17 mouse cellular contexts compared by ENCODE assay signal in the genomic region with DNA sequence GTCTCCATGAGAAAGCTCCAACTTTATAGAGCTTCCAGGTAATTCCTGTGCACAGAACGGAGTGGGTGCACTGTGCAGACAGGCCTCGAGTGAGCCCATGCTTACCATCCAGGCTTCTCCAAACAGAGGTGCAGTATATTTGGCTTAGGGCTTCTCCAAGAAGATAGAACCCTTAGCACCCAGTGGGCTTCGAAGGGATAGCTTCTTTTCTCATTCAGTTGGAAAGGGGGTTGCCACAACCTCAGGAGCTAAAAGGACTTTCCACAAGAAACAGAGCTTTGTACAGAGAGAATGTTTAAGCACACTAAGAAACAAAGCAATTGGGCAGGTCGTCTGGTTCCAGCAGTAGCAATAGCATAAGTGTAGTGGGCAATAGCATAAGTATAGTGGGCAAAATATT.
"Had no signal": no experiment of that assay in that cellular context is flagged by ENCODE, and none has a peak within 500 bp of the region (broad histone marks: within the 10 kb centered on the region; RNA-seq: fewer than 3 reads in every experiment).

No protein-coding gene starts in this region.

- H3K36me3 ChIP-seq: lung, embryonic 15.5 days; midbrain, embryonic 13.5 days; midbrain, embryonic 15.5 days; neural tube, embryonic 12.5 days; stomach, embryonic 15.5 days had no signal

- H3K9ac ChIP-seq: liver, embryonic 14.5 days; lung, embryonic 15.5 days; midbrain, embryonic 13.5 days; midbrain, embryonic 15.5 days; neural tube, embryonic 12.5 days; stomach, embryonic 15.5 days had no signal

- H3K4me3 ChIP-seq: lung, embryonic 15.5 days; megakaryocyte, embryonic 14.5 days; midbrain, embryonic 13.5 days; midbrain, embryonic 15.5 days; neural tube, embryonic 12.5 days; stomach, embryonic 15.5 days had no signal

- H3K27ac ChIP-seq: liver, embryonic 14.5 days; lung, embryonic 15.5 days; macrophage; midbrain, embryonic 13.5 days; midbrain, embryonic 15.5 days; neural tube, embryonic 12.5 days; stomach, embryonic 15.5 days; stomach, postnatal 0 days had no signal

- DNase-seq: lung, adult 2 months; lung, postnatal 14 days; lung, postnatal 36 days; right cerebral cortex, postnatal 14 days; thymus, adult 2 months; thymus, postnatal 25 days; thymus, postnatal 4 days had no signal

- H3K4me2 ChIP-seq: lung, embryonic 15.5 days; midbrain, embryonic 13.5 days; midbrain, embryonic 15.5 days; neural tube, embryonic 12.5 days; stomach, embryonic 15.5 days had no signal

- ATAC-seq: lung, postnatal 0 days; midbrain, embryonic 13.5 days; midbrain, embryonic 15.5 days had no signal

- H3K9me3 ChIP-seq: lung, embryonic 15.5 days; megakaryocyte, embryonic 14.5 days; midbrain, embryonic 13.5 days; midbrain, embryonic 15.5 days; neural tube, embryonic 12.5 days; stomach, embryonic 15.5 days had no signal
